Comparison of ENCODE assay signal across 21 mouse cellular contexts in genomic region chr9:103720021-103720420, GRCm38 (mm10). TPM values are rescaled to one million over a fixed set of nuclear protein-coding genes. Genes with fewer than 3 reads are reported as not detected.
DNase-seq lines count a peak whose midpoint lies in the region; ATAC-seq and TF ChIP-seq lines count a peak whose summit lies in the region.
"Had no signal": no experiment of that assay in that cellular context is flagged by ENCODE, and none has a peak within 500 bp of the region (broad histone marks: within the 10 kb centered on the region; RNA-seq: fewer than 3 reads in every experiment).

No protein-coding gene starts in this region.

- peaks cover 26% of the 10 kb centered on the region; the same call in 1 of the 2 replicates for H3K4me1 ChIP-seq in heart, embryonic 10.5 days
- H3K4me1 ChIP-seq in E14TG2a.4 (replicated peaks; ENCODE audit: low read depth, low read length) = 0 out of 2 replicates have a peak, but pooled peaks cover 5% of the 10 kb centered on the region
- H3K4me1 ChIP-seq in ES-E14 (ENCODE audit: control insufficient read depth in 2 of 2, insufficient read depth in 2 of 2, low read length in 2 of 2, poor library complexity in 1 of 2) = peaks cover 0 to 2% of the 10 kb centered on the region in 2 experiments; a peak in 1 of 4 replicates
- H3K4me1 ChIP-seq in liver, embryonic 11.5 days (replicated peaks; ENCODE audit: control insufficient read depth, insufficient read depth, low read length) = no peaks in the 10 kb centered on the region
- H3K4me1 ChIP-seq: limb, embryonic 13.5 days; lung, embryonic 15.5 days; neural tube, embryonic 12.5 days had no signal

- H3K4me2 ChIP-seq in liver, embryonic 11.5 days = no peak overlapping the region
- H3K4me2 ChIP-seq: heart, embryonic 13.5 days; limb, embryonic 13.5 days; lung, embryonic 15.5 days; neural tube, embryonic 12.5 days had no signal

- TF ChIP-seq CTCF in E14TG2a.4 (conservative IDR thresholded peaks at IDR 0.05; ENCODE audit: low read length) = no peak

- in situ Hi-C loops in ES-E14 (cut with MboI; ENCODE audit: low sequenced_read_pairs in 2 of 2, unreplicated experiment in 2 of 2) = no loop called here

- H3K4me3 ChIP-seq in heart, embryonic 10.5 days = no peak overlapping the region
- H3K4me3 ChIP-seq in E14TG2a.4 (replicated peaks; ENCODE audit: low read length) = peak overlapping the region; percentile 50
- H3K4me3 ChIP-seq in ES-E14 (ENCODE audit: insufficient read depth in 1 of 2, low read depth in 1 of 2, low read length in 2 of 2, poor library complexity in 1 of 2, severe bottlenecking in 1 of 2) = peak overlapping the region; percentile 8 to 22; a peak in 2 of 4 replicates
- H3K4me3 ChIP-seq in liver, embryonic 11.5 days (ENCODE audit: low read depth, low read length) = no peak overlapping the region
- H3K4me3 ChIP-seq: heart, embryonic 13.5 days; limb, embryonic 13.5 days; lung, embryonic 15.5 days; midbrain, embryonic 10.5 days; neural tube, embryonic 12.5 days had no signal

- DNase-seq in cerebellum, postnatal 10 days = peak; percentile 39 to 65
- DNase-seq in cerebellum, adult 9-11 months = no peak
- peak; percentile 91 for DNase-seq in heart, adult 11 months
- no peak for DNase-seq in heart, embryonic 10.5 days (ENCODE audit: low spot score)
- no peak for DNase-seq in ES-E14 (ENCODE audit: low read depth, low spot score)
- DNase-seq in liver, embryonic 11.5 days (ENCODE audit: low spot score) = no peak
- no peak for DNase-seq in right cerebral cortex, adult 2 months (ENCODE audit: low spot score in 2 of 2)
- DNase-seq: B cell, adult 2 months; forebrain, postnatal 0 days; kidney, adult 11 months; layer of hippocampus, postnatal 36 days had no signal

- H3K27ac ChIP-seq in heart, embryonic 10.5 days = no peak overlapping the region
- H3K27ac ChIP-seq in ES-E14 (ENCODE audit: insufficient read depth, low read depth, low read length, poor library complexity, severe bottlenecking) = no peak overlapping the region
- H3K27ac ChIP-seq in liver, embryonic 11.5 days (ENCODE audit: low read depth, low read length) = no peak overlapping the region
- H3K27ac ChIP-seq: heart, embryonic 13.5 days; kidney, postnatal 0 days; limb, embryonic 13.5 days; liver, embryonic 14.5 days; lung, embryonic 15.5 days; macrophage; midbrain, embryonic 10.5 days; neural tube, embryonic 12.5 days had no signal

- H3K27me3 ChIP-seq in heart, embryonic 10.5 days (ENCODE audit: insufficient read depth, poor library complexity, severe bottlenecking) = no peaks in the 10 kb centered on the region
- no peaks in the 10 kb centered on the region; the same call in 1 of the 2 replicates for H3K27me3 ChIP-seq in E14TG2a.4 (ENCODE audit: insufficient read depth, low read length)
- no peaks in the 10 kb centered on the region for H3K27me3 ChIP-seq in liver, embryonic 11.5 days (replicated peaks; ENCODE audit: control insufficient read depth, insufficient read depth, low read length)
- H3K27me3 ChIP-seq: heart, embryonic 13.5 days; limb, embryonic 13.5 days; lung, embryonic 15.5 days; neural tube, embryonic 12.5 days had no signal

- peaks cover 45% of the 10 kb centered on the region for H3K36me3 ChIP-seq in heart, embryonic 10.5 days
- H3K36me3 ChIP-seq in E14TG2a.4 (ENCODE audit: insufficient read depth, low read length) (no peaks in the 10 kb centered on the region), ES-E14 (ENCODE audit: control insufficient read depth, insufficient read depth, low read length, poor library complexity, severe bottlenecking) (no peaks in the 10 kb centered on the region)
- no peaks in the 10 kb centered on the region for H3K36me3 ChIP-seq in liver, embryonic 11.5 days (ENCODE audit: control insufficient read depth, insufficient read depth, low read length)
- H3K36me3 ChIP-seq: limb, embryonic 13.5 days; lung, embryonic 15.5 days had no signal

- WGBS in heart, embryonic 10.5 days = 89% methylated on average over 11 of the region's 11 CpGs
- WGBS in liver, embryonic 11.5 days = 87% methylated on average over 11 of the region's 11 CpGs

- no peak overlapping the region for H3K9ac ChIP-seq in ES-E14 (ENCODE audit: insufficient read depth, low read depth, low read length, poor library complexity, severe bottlenecking)
- H3K9ac ChIP-seq in liver, embryonic 11.5 days (ENCODE audit: low read depth, low read length) = no peak overlapping the region
- H3K9ac ChIP-seq: forebrain, postnatal 0 days; heart, embryonic 13.5 days; limb, embryonic 13.5 days; liver, embryonic 14.5 days; lung, embryonic 15.5 days; neural tube, embryonic 12.5 days had no signal

- H3K9me3 ChIP-seq in heart, embryonic 10.5 days = no peaks in the 10 kb centered on the region
- H3K9me3 ChIP-seq in E14TG2a.4 (ENCODE audit: low read length) (no peaks in the 10 kb centered on the region), ES-E14 (ENCODE audit: control insufficient read depth, insufficient read depth, low read depth, low read length) (no peaks in the 10 kb centered on the region)
- no peaks in the 10 kb centered on the region for H3K9me3 ChIP-seq in liver, embryonic 11.5 days (ENCODE audit: control insufficient read depth, low read length)
- H3K9me3 ChIP-seq: limb, embryonic 13.5 days; lung, embryonic 15.5 days; midbrain, embryonic 10.5 days; neural tube, embryonic 12.5 days had no signal

- ATAC-seq in liver, embryonic 11.5 days (replicated peaks; ENCODE audit: low FRiP score) = no peak
- ATAC-seq: forebrain, postnatal 0 days; Patski had no signal

TF ChIP-seq in ES-E14, 5 proteins besides CTCF, POLR2A, EP300 and RAD21:
- TF ChIP-seq HCFC1 (IDR thresholded peaks at IDR 0.05; ENCODE audit: borderline replicate concordance, insufficient read depth, low read length) (no peak), CHD2 (IDR thresholded peaks at IDR 0.05; ENCODE audit: low read depth, low read length) (no peak), ZNF384 (IDR thresholded peaks at IDR 0.05; ENCODE audit: low read depth, low read length) (no peak), MAFK (IDR thresholded peaks at IDR 0.05; ENCODE audit: insufficient read depth, low read depth, low read length) (no peak), ZC3H11A (IDR thresholded peaks at IDR 0.05; ENCODE audit: borderline replicate concordance, low read depth, low read length) (no peak)

RNA-seq across cellular contexts. Expression of gene Tmem108, which starts 41.6 kb away (rescaled TPM):
- polyA plus RNA-seq in heart, embryonic 10.5 days (2016; fragmentation: Nextera tagmentation; extraction: Ambion mirVana) = 101 and 126 TPM in 2 replicates
- 3.1 and 3.2 TPM in 2 replicates for total RNA-seq in ES-E14 (2012; rRNA removed)
- 15.0 and 17.6 TPM in 2 replicates for polyA plus RNA-seq in liver, embryonic 11.5 days (2014; fragmentation: Nextera tagmentation; extraction: Ambion mirVana)
- polyA plus RNA-seq: macrophage, Patski had no signal

Comparison
In these comparisons a context has a peak if more than half of its experiments do, and no peak if none do; other contexts are left out.
1. DNase-seq: peak in cerebellum, postnatal 10 days (2 of 2) and heart, adult 11 months (single experiment); none in cerebellum, adult 9-11 months (single experiment), heart, embryonic 10.5 days (single experiment), ES-E14 (single experiment), liver, embryonic 11.5 days (single experiment) and right cerebral cortex, adult 2 months (0 of 2).
2. H3K4me3 ChIP-seq: peak in E14TG2a.4 (single experiment) and ES-E14 (2 of 2); none in heart, embryonic 10.5 days (single experiment) and liver, embryonic 11.5 days (single experiment).